Mouse (Mus musculus) testis, postnatal 14 days (tissue): ENCODE measurements around the gene Tbcc.

Source experiments
- DNase-seq: peaks from one replicate; pipeline ENCODE4 v3.0.0; 2021; ENCODE audit warnings: low spot score

The Tbcc gene

GRCm38 (mm10) chr17:46903876-46904490 lies 13.5 kb downstream of the Tbcc start:
- peak; percentile 80 for DNase-seq

- no peak for DNase-seq
These were observed 19.7 kb downstream of the Tbcc start, which contains the start of gene Prph2 for GRCm38 (mm10) chr17:46910186-46910585. Gene Prph2 (plus strand): TSS chr17:46910459.

GRCm38 (mm10) chr17:46912331-46912730 lies 21.8 kb downstream of the Tbcc start:
- DNase-seq: no peak

- DNase-seq: no peak
These were observed 24.6 kb downstream of the Tbcc start for GRCm38 (mm10) chr17:46915129-46915528.

GRCm38 (mm10) chr17:46918951-46919350 lies 28.5 kb downstream of the Tbcc start:
- no peak for DNase-seq

GRCm38 (mm10) chr17:46920855-46921254 lies 30.4 kb downstream of the Tbcc start:
- no peak for DNase-seq

- DNase-seq: no peak
These were observed 35.7 kb downstream of the Tbcc start for GRCm38 (mm10) chr17:46926192-46926591.

- no peak for DNase-seq
These were observed 36.5 kb downstream of the Tbcc start for GRCm38 (mm10) chr17:46926941-46927340.

- DNase-seq: no peak
These were observed 37.3 kb downstream of the Tbcc start for GRCm38 (mm10) chr17:46927781-46928180.

GRCm38 (mm10) chr17:46929277-46929676 lies 38.8 kb downstream of the Tbcc start:
- no peak for DNase-seq

GRCm38 (mm10) chr17:46929897-46930296 lies 39.4 kb downstream of the Tbcc start:
- no peak for DNase-seq

GRCm38 (mm10) chr17:46932961-46933360 lies 42.5 kb downstream of the Tbcc start:
- no peak for DNase-seq

GRCm38 (mm10) chr17:46933557-46934348 lies 43.3 kb downstream of the Tbcc start:
- no peak for DNase-seq

GRCm38 (mm10) chr17:46940461-46940860 lies 50.0 kb downstream of the Tbcc start:
- DNase-seq: no peak
